Mouse (Mus musculus): ENCODE measurements around the gene Rasgrp1. TPM values are rescaled to one million over a fixed set of nuclear protein-coding genes. Genes with fewer than 3 reads are reported as not detected.

Gene Rasgrp1
- polyA plus RNA-seq (2021): not detected

DNA sequence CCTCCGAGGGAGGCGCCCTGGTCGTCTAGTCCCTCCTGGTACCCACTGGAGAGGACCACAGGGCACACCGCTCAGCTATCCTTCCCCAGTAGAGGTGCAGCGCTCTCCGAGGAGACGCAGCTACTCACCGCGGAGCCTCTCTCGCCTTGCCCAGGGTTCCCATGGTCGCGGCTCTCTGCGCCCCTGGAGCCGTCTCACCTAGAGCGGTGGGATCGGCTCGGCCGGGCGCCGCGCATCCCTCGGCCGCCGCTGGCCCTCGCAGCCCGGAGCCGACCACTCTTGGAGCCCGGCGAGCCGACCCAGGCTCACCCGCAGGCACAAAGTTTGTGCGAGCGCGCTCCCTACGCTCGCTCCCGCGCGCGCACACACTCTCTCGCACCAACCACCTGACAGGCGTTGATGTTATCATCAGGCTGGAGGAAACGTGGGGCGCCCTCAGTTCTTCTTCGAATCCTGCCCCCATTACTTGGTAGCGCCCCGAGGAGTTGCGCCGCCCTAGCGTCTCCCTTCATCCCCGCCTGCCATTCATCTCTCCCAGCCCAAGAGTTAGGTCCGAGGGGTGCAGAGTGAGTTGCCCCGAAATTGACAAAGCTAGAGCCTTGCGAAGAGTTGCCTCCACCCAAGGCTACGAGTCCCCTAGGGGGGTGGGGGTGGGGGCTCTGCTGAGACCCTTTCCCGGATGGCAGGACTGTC lies at the start of gene Rasgrp1:
Gene Rasgrp1 (minus strand): TSS at position 455 of the 693 bp plus-strand sequence.
- no peak for TF ChIP-seq CTCF (IDR thresholded peaks at IDR 0.05)
- POLR2A ChIA-PET: no interaction called here
- DNase-seq (ENCODE audit: low read depth, low spot score) (no peak), ATAC-seq (no peak)
- in situ Hi-C loops (cut with MboI; ENCODE audit: low pct_unique_long_range_greater_than_20kb): loop anchor here (10.0 kb wide), 1 partner anchor 92 kb away; no protein-coding TSS in a partner anchor
- CTCF ChIA-PET: interaction anchor here (1.1 to 1.7 kb wide), 2 partner anchors 79 to 98 kb away, joined by 3 to 4 read pairs; no protein-coding TSS in a partner anchor
- peaks cover 27% of the 10 kb centered on the region for H3K27me3 ChIP-seq

DNA sequence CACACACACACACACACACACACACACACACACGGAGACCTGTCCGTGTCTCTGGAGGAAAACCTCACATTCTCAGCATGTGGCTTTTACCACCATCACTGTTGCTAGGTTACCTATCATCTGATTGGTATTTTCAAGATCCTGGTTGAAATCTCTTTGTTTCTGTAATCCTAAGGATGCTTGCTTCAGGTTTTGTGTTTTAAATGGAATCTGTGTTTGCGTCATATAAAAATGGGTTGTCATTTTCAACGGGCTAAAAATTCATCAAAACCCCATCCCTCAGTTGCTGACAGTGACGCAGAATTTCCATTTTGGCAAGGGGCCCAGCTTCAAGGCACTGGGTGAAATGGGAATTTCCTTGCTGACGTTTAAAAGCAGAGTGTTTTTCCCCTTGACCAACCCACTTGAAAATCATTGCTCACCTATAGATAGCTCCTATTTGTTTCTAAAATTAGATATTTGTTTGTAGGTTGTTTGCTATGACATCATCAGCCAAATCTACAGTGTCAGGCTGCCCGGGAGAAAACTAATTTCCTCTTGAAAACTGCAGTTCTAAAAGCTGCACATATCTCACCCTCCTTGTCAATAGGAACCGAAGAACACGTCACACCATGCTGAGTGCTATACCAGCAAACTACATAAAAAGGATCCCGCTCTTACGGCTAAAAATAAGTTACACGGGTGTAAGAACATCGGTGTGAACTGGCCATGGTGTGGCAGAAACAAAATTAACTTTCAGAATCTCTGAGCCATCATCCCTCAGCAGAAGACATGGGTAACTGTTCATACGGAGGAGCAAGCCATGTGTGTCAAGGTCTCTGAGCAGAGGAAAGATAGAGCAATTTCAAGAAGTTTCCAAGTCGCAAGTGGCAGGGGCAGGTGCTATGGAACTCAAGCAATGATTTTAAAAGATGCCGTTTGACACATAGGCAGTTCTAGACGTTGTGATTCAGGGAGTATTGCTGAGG lies 47.4 kb upstream of the Rasgrp1 start:
- ChIA-PET POLR2A (no interaction called here), CTCF (no interaction called here)
- DNase-seq (ENCODE audit: low read depth, low spot score): no peak
- H3K27me3 ChIP-seq: peaks cover 24% of the 10 kb centered on the region
- in situ Hi-C loops (cut with MboI; ENCODE audit: low pct_unique_long_range_greater_than_20kb): no loop called here
- ATAC-seq: no peak
- TF ChIP-seq CTCF (IDR thresholded peaks at IDR 0.05): no peak

DNA sequence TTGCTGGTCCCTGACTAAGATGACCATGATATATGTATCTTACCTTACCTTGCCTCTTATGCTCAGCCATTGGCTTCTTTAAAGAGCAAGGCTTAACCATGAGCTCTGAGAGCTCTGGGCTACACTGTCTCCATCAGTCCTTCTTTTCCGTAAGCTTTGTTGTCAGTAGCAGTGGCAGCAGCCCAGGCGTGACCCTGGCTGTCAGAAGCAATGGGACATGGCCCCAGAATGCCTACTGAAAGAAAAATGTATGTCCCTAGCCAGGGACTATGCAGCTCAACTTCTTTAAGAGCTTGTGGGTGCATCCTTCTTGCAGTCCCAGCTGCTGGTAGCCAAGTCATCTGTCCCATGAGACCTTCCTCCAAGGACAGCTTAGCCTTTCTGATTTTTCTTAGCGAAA lies 46.7 kb upstream of the Rasgrp1 start:
- no peak for ATAC-seq
- H3K27me3 ChIP-seq: peaks cover 30% of the 10 kb centered on the region
- ChIA-PET POLR2A (no interaction called here), CTCF (no interaction called here)
- DNase-seq (ENCODE audit: low read depth, low spot score): no peak
- in situ Hi-C loops (cut with MboI; ENCODE audit: low pct_unique_long_range_greater_than_20kb): no loop called here
- no peak for TF ChIP-seq CTCF (IDR thresholded peaks at IDR 0.05)

DNA sequence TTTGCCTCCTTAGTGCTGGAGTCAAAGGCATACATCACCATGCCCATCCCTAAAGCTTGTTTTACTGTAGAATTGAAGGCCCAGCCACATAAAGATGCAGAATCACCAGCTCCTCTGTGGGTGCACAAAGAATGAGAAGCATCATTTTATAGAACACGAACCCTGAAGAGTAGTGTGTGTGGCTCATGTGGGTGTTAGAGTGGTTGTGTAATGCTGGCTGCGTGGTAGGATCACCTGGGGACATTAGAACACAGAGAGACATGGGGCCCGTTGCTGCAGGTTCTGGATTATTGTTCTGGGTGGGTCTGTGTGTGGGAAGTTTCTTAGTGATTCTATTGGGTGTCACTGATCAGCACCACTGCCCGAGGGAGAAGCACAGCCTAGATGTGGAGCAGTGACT lies 45.3 kb upstream of the Rasgrp1 start:
- ChIA-PET CTCF (no interaction called here), POLR2A (no interaction called here)
- peaks cover 29% of the 10 kb centered on the region for H3K27me3 ChIP-seq
- TF ChIP-seq CTCF (IDR thresholded peaks at IDR 0.05): no peak
- in situ Hi-C loops (cut with MboI; ENCODE audit: low pct_unique_long_range_greater_than_20kb): no loop called here
- no peak for DNase-seq (ENCODE audit: low read depth, low spot score)
- ATAC-seq: no peak

DNA sequence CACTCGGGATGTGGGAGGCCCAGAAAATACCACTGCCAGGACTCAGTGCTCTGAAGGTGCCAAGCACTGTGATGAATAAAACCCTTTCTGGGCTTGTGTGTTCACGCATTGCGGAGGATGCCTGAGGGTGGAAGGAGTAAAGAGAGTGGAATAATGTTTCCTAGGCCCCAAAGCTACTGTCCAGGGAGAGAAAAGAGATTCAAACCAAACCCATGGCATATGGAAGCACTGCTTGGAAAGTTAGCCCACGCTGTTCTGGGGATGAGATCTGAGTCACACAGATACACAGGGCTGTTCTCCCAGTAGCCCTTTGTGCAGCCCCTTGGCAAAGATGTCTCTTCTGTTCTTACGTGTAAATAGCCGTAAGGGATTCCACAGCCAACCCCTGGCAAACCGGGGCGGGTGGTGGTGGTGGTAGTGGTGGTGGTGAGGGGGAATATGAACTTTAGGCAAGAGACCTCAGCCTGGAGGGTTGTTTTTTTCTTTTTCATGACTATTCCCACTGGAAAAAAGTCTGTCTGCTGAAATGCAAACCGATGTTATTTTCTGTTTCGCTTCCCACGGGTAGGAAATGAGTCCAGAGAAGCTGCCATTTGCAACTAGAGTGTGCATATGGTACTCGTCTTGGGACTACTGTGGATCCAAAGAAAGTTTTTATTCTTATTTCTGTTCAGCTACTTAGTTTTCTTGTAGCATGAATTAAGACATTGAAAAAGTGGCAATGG lies 44.3 kb upstream of the Rasgrp1 start:
- POLR2A ChIA-PET: no interaction called here
- no peak for TF ChIP-seq CTCF (IDR thresholded peaks at IDR 0.05)
- no peak for ATAC-seq
- in situ Hi-C loops (cut with MboI; ENCODE audit: low pct_unique_long_range_greater_than_20kb): no loop called here
- no peak for DNase-seq (ENCODE audit: low read depth, low spot score)
- CTCF ChIA-PET: no interaction called here
- peaks cover 26% of the 10 kb centered on the region for H3K27me3 ChIP-seq

DNA sequence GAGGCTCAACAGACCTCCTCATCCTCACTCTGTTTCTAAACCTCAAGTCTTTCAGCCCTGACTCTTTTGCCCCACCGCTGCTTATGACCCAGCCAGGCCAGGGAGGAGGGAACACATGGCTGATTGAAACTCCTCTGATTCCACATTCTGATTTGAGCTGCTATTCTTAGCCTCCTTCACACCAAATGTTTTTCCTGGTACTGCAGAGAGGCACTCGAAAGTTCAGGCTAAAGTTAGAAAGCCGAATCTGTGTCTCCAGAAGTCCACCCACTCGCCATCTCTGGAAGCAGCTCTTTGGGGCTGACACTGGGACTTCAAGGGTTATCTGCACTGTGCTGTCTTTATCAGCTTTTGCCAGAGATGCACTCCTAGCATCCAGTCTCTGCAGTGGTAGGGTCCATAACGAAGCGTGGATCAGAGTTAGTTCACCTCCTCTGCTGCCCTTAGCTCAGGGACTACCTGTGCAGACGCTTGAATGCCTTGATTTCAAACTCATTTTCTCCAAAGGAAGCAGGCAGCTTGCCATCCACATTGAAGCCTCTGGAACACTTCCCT lies 43.3 kb upstream of the Rasgrp1 start:
- in situ Hi-C loops (cut with MboI; ENCODE audit: low pct_unique_long_range_greater_than_20kb): no loop called here
- no peak for TF ChIP-seq CTCF (IDR thresholded peaks at IDR 0.05)
- H3K27me3 ChIP-seq: peaks cover 26% of the 10 kb centered on the region
- CTCF ChIA-PET: no interaction called here
- POLR2A ChIA-PET: no interaction called here
- no peak for ATAC-seq
- DNase-seq (ENCODE audit: low read depth, low spot score): no peak

DNA sequence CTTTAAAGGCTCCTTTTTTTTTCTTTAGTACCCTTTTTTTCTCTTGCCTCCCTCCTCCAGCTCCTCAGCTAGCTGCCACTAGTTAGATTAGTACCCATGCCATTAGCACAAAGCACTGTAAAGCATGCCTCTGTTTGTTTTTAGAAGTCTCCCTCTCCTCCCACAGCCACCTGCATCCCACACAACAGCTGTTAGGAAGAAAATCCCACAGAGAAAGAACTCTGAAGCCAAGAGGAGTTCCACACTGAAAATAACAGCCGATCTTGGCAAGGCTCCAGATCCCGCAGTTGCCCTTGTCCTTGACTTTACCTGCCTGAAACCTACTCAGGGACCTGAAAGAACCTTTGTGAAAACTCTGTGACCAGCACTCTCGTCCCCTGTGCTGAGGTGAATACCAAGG lies 38.5 kb upstream of the Rasgrp1 start:
- ATAC-seq (no peak), DNase-seq (ENCODE audit: low read depth, low spot score) (no peak)
- in situ Hi-C loops (cut with MboI; ENCODE audit: low pct_unique_long_range_greater_than_20kb): no loop called here
- no peak for TF ChIP-seq CTCF (IDR thresholded peaks at IDR 0.05)
- H3K27me3 ChIP-seq: peaks cover 42% of the 10 kb centered on the region
- POLR2A ChIA-PET: interaction anchor here (0.6 kb wide), 1 partner anchor 50 kb away, joined by 4 read pairs; no protein-coding TSS in a partner anchor
- CTCF ChIA-PET: interaction anchor here (1.3 to 1.7 kb wide), 2 partner anchors 10 to 16 kb away, joined by 4 to 6 read pairs; no protein-coding TSS in a partner anchor

DNA sequence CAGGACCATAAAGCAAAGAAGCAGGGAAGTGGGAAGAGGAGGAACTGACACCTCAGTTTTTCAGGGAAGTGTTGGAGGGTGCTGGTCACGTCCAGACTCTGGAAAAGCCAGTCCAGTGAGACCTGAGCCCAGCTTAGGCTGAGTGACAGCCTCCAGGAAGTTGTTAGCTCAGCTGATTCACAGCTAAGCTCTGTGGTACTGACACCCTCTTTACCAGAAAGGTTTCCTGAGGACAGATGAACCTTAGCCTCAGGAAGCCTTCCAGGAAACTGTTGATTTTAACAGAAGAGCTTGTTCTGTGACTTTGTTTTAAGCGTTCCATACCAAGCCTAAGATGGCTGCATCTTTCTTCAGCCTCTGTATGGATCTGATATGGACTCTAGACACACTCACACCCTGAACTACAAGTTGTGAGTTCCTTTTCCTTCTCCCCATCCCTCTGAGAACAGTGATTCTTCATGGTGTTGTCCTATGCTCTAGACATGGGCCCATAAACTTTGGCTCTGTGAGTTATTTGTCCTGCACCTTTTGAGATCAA lies 31.6 kb upstream of the Rasgrp1 start:
- TF ChIP-seq CTCF (IDR thresholded peaks at IDR 0.05): no peak
- in situ Hi-C loops (cut with MboI; ENCODE audit: low pct_unique_long_range_greater_than_20kb): no loop called here
- DNase-seq (ENCODE audit: low read depth, low spot score) (no peak), ATAC-seq (no peak)
- CTCF ChIA-PET: no interaction called here
- peaks cover 21% of the 10 kb centered on the region for H3K27me3 ChIP-seq
- POLR2A ChIA-PET: no interaction called here

DNA sequence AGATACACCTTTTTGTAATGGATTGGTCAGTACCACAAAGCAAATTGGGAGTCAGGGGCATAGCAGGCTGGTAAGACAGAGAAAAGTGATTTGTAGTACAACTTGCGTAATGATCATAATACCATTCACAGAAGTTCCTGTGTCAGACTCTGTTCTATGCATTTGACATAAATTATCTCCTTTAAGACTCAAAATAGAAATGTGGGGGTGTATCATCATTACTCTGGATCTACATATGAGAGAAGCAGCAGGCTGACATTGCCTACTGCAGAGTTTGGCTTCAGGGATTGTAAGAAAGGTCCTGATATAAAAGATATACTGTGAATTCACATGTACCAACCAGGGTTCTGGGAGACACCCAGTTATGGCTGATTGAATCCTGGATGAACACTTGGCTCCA lies 28.9 kb upstream of the Rasgrp1 start:
- no peak for ATAC-seq
- POLR2A ChIA-PET: no interaction called here
- in situ Hi-C loops (cut with MboI; ENCODE audit: low pct_unique_long_range_greater_than_20kb): no loop called here
- TF ChIP-seq CTCF (IDR thresholded peaks at IDR 0.05): no peak
- peaks cover 12% of the 10 kb centered on the region for H3K27me3 ChIP-seq
- no peak for DNase-seq (ENCODE audit: low read depth, low spot score)
- CTCF ChIA-PET: interaction anchor here (1.2 kb wide), 1 partner anchor 9 kb away, joined by 6 read pairs; no protein-coding TSS in a partner anchor

DNA sequence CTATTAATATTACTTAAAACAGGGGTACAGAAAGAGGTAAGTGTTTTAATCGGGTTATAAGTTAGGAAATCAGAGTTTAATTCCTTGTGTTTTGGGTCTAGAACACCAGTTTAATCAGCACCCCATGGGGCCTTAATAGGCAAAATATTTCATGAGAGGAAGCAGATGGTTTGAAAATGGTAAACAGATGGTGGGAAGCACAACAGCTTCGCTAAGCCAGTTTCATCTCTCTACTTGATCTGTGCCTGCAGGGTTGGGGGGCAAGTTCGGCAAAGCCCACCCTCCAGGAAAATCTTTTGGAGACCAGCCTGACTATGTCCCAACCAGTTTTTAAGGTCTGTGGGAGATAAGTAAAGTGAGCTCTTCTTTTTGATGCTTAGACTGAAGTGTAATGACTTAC lies 23.7 kb upstream of the Rasgrp1 start:
- no peak for TF ChIP-seq CTCF (IDR thresholded peaks at IDR 0.05)
- POLR2A ChIA-PET: no interaction called here
- in situ Hi-C loops (cut with MboI; ENCODE audit: low pct_unique_long_range_greater_than_20kb): no loop called here
- no peak for DNase-seq (ENCODE audit: low read depth, low spot score)
- CTCF ChIA-PET: interaction anchor here (1.2 kb wide), 1 partner anchor 80 kb away, joined by 3 read pairs; no protein-coding TSS in a partner anchor
- H3K27me3 ChIP-seq: peaks cover 13% of the 10 kb centered on the region
- no peak for ATAC-seq

Measured in Patski (cell line).